Mouse (Mus musculus) testis, adult 2 months (tissue): Measurements from ENCODE around the gene Zfp341.

Experiments used
- CTCF ChIP-seq: fragments of 200-500 bp; IDR thresholded peaks from 2 replicates; pipeline ENCODE4 v1.5.1; 2012; ENCODE audit warnings: low read depth, mild to moderate bottlenecking, inconsistent platforms, low read length, moderate library complexity; ENCODE audit not compliant: control insufficient read depth, insufficient read depth, insufficient replicate concordance
- POLR2A ChIP-seq: fragments of 200-500 bp; IDR thresholded peaks from 2 replicates; pipeline ENCODE4 v1.6.1; 2012; ENCODE audit warnings: low read depth, mild to moderate bottlenecking, inconsistent platforms, low read length, moderate library complexity; ENCODE audit not compliant: control insufficient read depth

- no peak; the same call in 1 of the 2 replicates for TF ChIP-seq CTCF
- no peak for TF ChIP-seq POLR2A
These were observed 33.5 kb downstream of the Zfp341 start for GRCm38 (mm10) chr2:154646634-154647033.
